Mouse (Mus musculus) limb, embryonic 11.5 days (tissue): ENCODE data around the gene Rai14. TPM values are rescaled to one million over a fixed set of nuclear protein-coding genes. Genes with fewer than 3 reads are reported as not detected.

Experiments
- polyA plus RNA-seq: library from polyadenylated mRNA; unstranded; fragments of >200 nt; fragmentation: Nextera tagmentation; extraction: Ambion mirVana; gene quantifications from 2 replicates; pipeline ENCODE4 v1.2.1, GENCODE M21; 2014

The Rai14 gene
- polyA plus RNA-seq, 1 experiment from 2014 or later = 70.8 TPM

Other genes starting within 250 kb of the Rai14 start
- gene Dnajc21, start 244.1 kb downstream of the Rai14 start, polyA plus RNA-seq = 18.3 and 20.8 TPM in 2 replicates
- 146 and 162 TPM in 2 replicates for gene Brix1, start 228.7 kb downstream of the Rai14 start, polyA plus RNA-seq
- gene Rad1, start 228.6 kb downstream of the Rai14 start, polyA plus RNA-seq = 33.6 and 39.1 TPM in 2 replicates
- gene Ttc23l, start 156.0 kb downstream of the Rai14 start, polyA plus RNA-seq = not detected in 2 replicates
- 4.4 and 5.6 TPM in 2 replicates for gene C1qtnf3, start 237.7 kb upstream of the Rai14 start, polyA plus RNA-seq